Mouse (Mus musculus) lung, postnatal 10 days (tissue): ENCODE data around the gene BC053393.
"Not testable (repeated sequence)": the region's sequence is repeated elsewhere in the genome, so short reads cannot be mapped to it uniquely, and the experiment has no call there.

Experiments used
- DNase-seq: peaks from one replicate; pipeline ENCODE4 v3.0.0; 2021

The BC053393 gene

DNA sequence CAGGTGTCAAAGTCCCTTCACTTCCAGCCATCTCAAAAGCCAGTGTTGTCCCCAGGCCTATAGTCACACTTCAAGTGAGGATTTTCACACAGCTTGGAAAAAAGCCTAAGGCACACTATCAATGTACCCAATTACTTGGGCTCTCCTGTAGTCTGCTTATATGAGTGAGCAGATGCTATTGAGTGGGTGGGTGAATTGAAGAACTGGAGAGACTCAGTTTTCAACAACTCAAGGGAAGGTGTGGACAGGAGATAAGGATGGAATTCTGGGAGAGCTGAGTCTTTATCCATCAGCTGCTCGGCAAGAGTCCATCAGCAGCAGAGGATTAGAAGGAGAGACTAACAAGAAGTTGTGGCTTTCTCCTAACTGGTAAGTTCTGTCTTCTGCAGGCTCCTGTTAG lies at the start of gene BC053393:
TSS of gene BC053393 (plus strand) at position 210 of the 400 bp plus-strand sequence.
- no peak for DNase-seq

DNA sequence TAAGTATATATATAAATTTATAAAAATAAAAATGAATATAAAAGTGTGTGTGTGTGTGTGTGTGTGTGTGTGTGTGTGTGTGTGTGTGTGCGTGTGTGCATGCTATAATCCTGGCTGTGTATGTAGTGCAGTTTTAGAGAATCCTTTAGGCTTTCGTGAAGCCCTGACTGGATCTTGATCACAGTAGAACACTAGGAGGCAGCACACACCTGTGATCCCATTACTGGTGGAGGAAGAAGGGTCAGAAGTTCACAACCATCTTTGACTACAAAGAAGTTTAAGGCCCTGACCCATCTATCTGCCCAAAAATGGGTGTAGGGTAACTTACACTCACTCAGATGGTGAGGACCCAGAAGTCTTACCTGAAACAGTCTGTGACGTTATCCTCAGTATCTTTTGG lies 48.6 kb upstream of the BC053393 start:
- DNase-seq, result no peak

DNA sequence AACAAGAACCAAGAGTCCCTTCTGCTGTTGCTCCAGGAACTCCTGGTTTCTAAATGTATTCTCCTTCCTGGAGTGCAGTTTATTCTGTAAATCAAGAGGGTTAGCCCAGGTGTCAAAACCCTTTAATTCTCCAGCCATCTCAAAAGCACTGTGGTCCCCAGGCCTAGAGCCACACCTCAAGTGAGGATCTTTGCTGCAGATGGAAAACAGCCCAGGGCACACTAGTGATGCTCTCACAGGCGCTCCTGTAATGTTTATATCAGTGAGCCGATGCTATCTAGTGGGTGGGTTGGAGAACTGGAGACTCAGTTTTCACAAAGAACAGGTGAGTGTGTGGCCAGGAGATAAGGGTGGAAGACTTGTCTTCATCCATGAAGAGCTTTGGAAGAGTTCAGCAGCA lies 47.4 kb upstream of the BC053393 start, which contains the start of gene Gm12169:
TSS of gene Gm12169 (plus strand) at position 301 of the 400 bp plus-strand sequence.
- no peak for DNase-seq

DNA sequence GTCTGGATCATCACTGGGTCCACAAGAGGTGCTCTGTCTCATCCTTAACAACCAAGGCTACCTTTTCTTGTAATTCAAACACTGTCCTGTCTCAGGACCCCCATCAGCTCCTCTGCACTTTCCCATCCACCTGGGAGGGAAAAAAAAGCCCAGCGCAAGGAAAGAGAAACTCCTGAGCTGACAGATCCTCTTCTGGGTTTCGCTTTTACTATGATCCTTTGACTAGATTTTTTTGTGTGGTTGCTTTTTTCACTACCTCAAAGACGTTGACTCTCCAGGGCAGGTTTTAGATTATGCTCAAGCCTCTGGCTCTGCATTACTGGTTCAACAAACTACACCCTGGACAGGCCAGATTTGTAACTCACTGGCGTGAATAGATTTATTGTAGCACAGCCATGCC lies 41.2 kb upstream of the BC053393 start:
- no peak for DNase-seq

DNA sequence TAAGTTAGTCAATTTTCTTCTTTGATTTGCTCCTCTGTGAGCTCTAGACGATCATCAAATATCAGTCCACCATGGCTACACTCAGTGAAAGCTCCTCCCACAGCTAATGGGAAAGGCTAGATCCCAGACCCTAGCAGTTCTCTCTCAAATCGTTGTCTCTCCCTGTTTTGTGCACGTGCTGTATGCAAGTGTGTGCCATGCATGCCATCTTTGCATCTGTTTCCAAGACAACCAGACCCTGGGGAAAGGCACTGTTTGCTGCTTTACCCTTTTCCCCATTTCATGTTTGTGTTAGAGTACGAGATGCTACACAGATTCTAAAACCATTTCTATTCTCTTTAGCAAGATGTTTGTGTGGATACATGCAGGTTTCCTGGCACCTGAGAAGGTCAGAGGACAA lies 34.4 kb upstream of the BC053393 start:
- DNase-seq, result no peak

DNA sequence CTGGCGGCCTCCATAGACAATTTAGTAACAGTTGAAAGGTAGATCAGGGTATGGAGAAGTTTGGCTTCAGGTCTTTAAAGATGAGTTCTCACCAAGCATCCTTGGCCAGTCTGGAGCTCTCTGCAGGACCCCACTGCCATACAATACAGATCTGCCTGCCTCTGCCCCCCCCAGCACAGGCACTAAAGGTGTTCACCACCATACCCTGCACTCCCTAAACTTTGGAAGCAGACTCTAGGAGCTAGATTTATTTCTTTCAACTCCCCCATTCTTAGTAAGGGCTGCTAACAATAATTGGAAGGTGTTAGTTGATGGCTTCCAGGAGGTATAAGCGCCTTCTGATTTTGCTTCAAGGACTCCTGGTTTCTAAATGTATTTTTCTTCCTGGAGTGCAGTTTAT lies 27.8 kb upstream of the BC053393 start:
- no peak for DNase-seq

DNA sequence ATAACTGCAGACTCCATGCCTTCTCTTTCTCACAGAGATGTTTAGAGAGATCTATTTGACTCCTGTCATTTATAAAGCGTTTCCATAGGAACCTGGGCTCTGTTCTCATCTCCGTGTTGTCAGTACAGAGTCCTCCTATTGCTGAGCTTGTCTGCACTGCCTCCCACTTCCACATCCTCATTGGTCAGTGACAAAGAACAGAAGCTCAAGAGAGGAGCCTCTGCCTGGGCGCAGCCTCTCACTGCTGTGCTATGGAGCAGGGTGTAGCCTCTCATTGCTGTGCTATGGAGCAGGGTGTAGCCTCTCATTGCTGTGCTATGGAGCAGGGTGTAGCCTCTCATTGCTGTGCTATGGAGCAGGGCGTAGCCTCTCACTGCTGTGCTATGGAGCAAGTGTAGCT lies 21.6 kb upstream of the BC053393 start:
- no peak for DNase-seq

DNA sequence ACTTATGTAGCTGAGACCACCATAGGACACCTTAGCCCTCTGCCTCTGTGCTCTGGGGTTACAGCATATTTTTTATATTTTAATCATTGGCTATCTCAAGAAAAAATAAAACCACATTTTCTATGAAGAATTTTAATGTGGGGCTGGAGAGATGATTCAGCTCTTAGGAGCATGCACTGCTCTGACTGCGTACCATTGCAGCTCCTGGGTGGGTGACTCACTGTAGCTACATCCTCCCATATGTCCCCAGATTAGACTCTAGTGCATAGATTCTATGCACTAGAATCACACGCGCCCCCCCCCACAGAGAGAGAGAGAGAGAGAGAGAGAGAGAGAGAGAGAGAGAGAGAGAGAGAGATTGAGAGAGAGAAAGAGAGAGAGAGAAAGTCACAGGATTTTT lies 18.6 kb upstream of the BC053393 start:
- DNase-seq, result no peak

DNA sequence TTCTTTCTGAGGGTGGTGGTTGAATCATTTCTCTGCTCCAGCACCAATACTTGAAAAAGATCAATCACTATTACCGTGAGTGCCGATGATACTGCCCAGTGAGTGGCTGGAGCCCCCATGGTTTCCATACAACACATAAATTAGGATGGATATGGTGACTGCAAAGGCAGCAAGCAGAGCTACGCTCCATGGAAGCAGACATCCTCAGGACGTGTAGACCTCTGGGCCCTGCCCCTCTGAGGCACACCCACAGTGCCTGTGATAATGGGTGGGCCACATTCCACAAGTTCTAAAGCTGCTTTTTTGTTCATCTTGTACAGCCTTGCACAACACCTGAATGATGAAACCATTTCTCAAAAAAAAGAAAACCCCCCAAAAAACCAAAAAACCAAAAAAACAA lies 10.2 kb upstream of the BC053393 start:
- no peak for DNase-seq

DNA sequence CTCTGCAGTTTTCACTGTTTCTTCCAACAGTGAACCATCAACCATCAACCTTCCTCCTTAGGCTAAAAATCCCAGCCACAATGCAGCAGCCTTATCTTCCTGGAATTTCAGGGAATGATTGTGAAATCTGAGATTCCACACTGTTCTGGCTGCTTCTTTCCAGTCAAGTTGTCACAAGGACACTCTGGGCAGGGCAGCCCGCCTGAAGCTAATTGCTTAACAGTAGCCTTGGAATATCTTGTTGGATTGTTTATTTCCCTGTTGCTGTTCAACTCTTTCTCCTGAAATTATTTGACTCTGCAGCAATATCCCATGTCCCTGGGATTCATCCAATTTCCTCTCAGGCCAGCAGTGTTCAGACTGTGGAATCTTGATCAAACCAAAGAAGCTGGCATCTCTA lies 6.7 kb upstream of the BC053393 start:
- DNase-seq, result peak; percentile 17

DNA sequence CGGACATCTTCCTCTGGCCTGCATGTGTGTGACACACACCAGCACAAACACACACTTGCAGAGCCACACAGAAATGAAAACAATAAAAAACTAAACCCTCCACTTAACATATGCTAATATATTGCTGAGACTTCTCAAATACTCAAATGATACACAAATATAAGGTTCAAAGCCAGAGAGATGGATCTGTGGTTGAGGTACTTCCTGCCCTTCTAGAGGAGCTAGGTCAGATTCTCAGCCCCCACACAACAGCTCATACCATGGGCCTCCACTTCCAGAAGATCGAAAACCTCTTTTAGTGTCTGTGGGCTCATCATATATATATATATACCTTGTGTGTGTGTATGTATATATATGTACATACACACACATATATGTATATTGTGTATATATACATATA lies 5.4 kb upstream of the BC053393 start:
- no peak for DNase-seq

DNA sequence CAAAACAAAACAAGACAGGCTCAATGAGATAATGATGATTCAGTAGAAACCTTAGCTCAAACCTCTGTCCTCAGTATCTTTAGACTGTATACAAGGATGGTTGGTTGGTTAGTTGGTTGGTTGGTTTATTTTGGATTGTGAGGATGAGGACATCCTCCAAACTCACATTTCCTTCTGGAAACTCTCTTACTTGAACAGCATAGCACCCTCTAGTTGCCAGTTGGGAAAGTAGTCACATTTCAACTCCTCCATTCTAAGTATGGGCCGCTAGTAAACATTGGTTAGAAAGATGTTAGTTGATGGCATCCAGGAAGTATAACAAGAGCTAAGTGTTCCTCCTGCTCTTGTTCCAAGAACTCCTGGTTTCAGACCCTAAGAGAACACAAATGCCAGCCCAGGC lies 2.2 kb upstream of the BC053393 start:
- no peak for DNase-seq

DNA sequence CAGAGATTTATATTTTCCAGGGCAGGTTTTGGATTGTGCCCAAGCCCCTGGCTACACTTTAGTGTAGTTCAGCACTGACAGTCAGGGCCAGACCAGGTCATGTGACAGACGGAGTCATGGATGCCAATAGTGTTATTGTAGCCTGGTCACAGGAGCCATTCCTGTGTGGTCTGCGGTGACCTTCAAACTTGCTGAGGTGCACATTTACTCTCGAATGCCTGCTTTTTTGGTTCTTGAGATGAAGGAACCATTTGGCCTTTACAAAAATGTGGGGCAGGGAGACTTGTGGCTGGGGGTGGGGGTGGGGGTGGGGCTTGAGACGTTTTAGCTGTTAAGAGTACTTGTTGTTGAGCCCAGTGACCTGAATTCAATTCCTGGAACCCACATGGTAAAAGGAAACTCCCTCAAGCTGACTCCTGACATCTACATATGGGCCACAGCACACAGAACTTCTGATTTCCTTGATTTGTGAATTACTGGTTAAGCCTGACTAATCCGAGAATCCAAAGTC lies 7.5 kb downstream of the BC053393 start:
- no peak for DNase-seq

DNA sequence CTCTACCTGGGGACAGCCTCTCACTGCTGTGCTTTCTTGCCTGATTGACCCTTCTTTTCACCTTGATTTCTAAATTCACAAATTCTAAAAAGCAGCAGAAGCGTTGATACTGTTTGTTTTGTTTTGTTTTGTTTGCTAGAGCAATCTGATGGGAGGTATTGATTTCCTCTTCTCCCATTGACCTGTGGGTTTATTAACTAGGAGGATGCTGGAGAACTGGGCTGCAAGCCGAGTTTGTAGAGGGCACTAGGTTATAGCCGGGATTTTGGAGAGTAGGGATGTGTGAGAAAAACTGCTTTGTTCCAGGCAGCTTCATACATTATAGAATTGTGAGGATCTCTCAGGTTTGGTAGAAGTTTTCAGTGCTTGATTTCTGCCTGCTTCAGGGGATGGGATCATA lies 9.1 kb downstream of the BC053393 start:
- no peak for DNase-seq

DNA sequence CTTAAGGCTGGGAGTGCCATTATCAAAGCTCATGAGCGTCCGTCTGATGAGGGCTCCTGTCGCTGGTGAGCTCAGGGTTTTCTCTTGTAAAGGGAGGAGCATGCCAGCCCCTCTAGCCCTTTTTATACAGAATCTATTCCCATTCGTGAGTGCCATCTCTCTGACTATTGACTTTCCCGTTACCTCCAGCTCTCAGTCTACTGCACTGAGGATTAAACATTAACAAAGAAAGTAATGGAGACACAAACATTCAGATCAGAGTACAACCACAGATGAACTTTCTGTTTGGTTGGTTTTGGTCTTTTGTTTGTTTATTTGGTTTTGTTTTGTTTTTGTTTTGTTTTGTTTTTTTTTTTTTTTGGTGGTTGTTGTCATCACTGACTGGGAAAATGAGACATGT lies 11.4 kb downstream of the BC053393 start:
- DNase-seq, result no peak

DNA sequence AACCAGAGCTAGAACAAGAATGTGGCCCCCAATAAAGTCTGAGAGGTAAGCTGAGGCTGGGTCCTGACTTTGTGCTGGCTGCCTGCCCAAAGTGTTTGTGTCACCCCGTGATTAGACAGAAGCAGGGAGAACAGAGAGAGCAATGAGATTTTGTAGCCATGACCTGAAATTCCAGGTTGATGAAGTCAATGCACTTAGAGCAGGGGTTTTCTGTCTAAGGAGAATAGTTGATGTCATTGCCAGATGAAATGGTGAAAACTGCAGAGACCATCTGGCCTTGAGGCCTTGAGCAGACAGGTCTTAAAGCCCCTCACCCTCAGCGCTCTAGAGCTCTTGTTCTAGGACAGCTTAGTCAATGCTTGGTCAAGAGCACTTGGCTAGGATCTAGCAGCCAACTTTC lies 21.1 kb downstream of the BC053393 start:
- DNase-seq, result no peak

DNA sequence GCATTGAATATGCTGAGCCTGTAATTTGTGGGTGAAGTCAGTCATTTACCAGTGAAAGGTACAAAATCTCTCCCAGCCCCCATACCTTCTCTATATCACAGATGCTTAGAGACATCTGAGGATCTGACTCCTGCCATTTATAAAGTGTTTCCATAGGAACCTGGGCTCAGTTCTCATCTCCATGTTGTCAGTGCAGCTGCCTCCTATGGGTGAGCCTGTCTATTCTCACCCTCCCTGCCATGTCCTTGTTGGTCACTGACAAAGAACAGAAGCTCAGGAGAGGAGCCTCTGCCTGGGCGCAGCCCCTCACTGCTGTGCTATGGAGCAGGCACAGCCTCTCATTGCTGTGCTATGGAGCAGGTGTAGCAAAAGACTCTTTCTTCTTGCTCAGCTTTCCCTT lies 48.6 kb downstream of the BC053393 start:
- no peak for DNase-seq

DNA sequence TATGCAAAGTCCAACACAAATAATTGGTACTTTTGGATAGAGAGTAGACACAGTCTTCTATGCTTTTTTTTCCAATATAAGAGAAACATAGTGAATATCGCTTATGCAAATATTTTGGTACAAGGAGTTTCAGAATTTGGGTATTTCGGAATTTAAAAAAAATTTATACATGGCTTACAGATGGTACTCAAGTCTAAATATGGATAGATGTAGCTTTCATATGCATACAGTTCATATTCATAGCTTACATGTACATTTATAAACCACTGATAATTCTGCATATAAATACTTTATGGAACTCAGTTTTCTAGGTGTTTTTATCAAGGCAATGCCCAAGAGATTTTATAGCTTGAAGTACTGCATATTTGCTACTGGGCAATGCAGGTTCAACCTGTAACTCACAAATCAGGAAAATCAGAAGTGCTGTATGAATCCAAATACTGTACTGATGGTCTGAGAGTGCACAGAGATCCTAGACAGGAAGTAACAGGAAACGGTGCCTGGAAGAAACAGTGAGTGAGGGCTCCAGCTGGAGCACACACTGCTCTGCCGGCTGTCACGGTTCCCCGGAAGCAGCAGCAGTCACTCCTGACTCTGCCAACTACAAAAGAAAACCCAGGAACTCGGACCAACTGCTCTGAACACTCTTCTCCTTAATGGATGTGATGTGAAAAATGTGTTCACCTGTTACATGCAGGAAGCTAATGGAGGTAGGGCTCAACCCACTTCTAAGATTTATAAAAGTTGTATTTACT lies 49.3 kb downstream of the BC053393 start:
- DNase-seq, result no peak

DNA sequence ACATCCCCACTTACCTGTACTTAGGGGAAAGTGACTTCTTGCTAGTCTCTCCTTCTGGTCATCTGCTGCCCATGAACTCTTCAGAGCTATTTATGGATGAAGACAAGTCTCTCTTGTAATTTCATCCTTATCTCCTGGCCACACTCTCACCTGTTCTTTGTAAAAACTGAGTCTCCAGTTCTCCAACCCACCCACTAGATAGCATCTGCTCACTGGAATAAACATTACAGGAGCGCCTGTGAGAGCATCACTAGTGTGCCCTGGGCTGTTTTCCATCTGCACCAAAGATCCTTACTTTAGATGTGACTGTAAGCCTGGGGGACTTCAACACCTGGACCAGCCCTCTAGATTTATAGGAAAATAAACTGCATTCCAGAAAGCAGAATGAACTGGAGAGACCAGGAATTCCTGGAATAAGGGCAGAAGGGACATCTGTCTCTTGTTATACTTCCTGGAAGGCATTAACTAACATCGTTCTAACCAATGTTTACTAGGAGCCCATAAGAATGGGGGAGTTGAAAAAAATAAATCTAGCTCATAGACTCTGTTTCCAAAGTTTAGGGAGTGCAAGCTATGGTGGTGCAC lies 58.0 kb downstream of the BC053393 start, which contains the start of gene Dppa1:
TSS of gene Dppa1 (minus strand) at position 51 of the 585 bp plus-strand sequence.
- DNase-seq, result no peak

DNA sequence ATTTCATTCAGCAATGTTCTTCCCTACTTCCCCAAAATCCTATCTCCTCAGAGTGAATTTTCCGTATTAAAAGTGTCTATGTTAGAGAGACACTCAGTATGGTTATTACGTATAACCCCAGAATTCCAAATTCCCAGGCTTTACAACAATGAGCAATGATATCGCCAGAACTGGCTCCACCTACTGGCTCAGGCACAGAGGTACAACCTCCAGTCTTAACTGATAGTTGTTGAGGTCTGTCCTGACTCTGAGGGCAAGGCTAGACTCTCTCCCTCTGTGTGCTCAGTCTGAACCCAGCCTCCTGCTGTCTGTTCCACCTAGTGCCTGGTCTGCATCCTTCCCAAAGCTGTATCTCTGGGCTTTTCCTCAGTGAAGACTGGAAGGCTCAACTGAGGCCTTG lies 60.3 kb downstream of the BC053393 start:
- peak; percentile 43 for DNase-seq

DNA sequence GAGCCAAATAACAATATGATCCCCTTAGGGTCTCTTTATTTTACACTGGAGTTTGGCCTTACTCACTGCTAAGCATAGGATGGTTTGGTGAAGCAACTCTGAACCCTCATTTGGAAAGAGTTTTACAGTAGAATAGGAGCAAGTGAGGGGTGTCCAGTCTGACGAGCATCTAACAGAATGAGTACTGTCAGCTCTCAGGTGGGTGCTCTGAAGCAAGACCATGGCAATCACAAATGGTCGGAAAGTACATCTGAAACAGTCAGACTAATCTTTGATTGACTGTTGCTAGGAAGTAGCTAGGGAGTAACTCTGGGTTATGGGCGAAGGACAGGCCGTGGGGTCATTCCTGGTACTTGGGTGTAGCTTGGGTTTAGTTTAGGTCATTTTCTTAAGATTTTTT lies 64.2 kb downstream of the BC053393 start:
- DNase-seq, result not testable (repeated sequence)

DNA sequence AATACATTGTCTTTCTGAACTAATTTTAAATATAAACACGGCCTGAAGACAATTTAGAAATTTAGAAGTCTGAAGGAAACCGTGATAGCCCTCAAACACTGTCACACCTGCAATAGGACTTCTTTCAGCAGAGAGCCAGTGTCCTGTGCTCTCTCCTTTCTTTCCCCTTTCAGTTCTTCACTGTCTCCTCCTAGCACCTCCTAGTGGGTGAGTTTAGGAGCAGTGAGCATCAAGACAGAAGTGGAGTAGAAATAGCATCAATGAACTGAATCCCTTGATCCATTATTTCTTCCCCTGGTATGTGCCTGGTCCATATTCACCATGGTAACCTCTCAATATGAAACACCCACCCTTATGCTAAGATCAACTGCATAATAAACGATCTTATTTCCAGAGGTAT lies 65.2 kb downstream of the BC053393 start:
- no peak for DNase-seq
